Mouse (Mus musculus): ENCODE measurements around the gene Klhl29. TPM values are rescaled to one million over a fixed set of nuclear protein-coding genes. Genes with fewer than 3 reads are reported as not detected.

The Klhl29 gene
- polyA plus RNA-seq, 1 experiment from 2014 or later = 3.4 TPM

DNA sequence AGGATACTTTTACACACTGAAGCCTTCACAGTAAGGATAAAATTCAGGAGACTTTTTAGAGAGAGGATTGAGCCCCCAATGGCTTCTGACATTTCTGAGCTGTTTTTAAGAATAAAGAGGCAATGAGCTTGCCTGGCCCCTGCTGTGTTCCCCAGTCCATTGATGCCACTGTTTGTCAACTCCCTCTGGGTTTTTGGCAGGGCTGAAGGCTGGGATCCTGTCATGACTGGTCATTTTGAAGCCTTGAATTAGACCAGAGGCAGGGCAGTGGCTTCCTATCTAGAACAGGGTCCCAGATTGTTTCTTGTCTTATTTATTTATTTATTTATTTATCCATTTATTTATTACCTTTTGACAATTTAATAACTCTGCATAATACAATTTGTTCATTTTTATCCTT, 6.2 kb upstream of the Klhl29 start:
- no peaks in the 10 kb centered on the region for H3K36me3 ChIP-seq (replicated peaks)
- no peak overlapping the region for H3K27ac ChIP-seq
- H3K4me2 ChIP-seq = no peak overlapping the region
- no peak overlapping the region for H3K4me3 ChIP-seq (replicated peaks)
- H3K27me3 ChIP-seq = peaks cover 17% of the 10 kb centered on the region
- ATAC-seq (ENCODE audit: low FRiP score) = no peak
- no peaks in the 10 kb centered on the region for H3K4me1 ChIP-seq
- no peak overlapping the region for H3K9ac ChIP-seq
- H3K9me3 ChIP-seq = no peaks in the 10 kb centered on the region

GRCm38 (mm10) chr12:5374684-5375615, 532 bp downstream of the Klhl29 start:
- Histone ChIP-seq H3K27me3 (peaks cover 24% of the 10 kb centered on the region), H3K4me3 (replicated peaks) (peak overlapping the region; percentile 81), H3K9me3 (no peaks in the 10 kb centered on the region), H3K4me2 (peak overlapping the region; percentile 98), H3K36me3 (replicated peaks) (no peaks in the 10 kb centered on the region), H3K9ac (peak overlapping the region; percentile 89), H3K27ac (peak overlapping the region; percentile 88), H3K4me1 (peaks cover 20% of the 10 kb centered on the region)
- WGBS = 1% methylated on average over 78 of the region's 84 CpGs
- ATAC-seq (ENCODE audit: low FRiP score) = peak; percentile 65

DNA sequence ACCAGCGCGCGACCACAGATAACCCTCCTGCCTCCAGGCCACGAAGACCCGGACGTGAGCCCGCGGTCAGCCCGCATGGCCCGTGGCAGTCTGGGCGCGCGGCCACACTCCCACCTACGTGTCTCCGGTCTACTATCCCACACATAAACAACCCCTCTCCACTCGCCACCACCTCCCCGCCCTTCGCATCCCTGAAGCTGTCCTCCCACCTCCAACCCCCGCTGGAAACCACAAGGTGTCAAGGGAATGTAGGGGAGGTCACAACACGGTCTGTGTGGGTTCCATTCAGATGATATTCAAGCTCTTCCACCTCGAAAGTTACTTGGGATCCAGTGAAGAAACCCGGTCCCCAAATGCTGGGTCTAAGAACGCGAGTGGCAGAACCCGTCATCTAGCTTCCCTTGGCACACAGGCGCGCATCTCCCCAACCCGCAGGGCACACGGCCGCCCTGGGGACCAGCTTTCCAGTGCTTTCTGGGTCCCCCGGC, 1.2 kb downstream of the Klhl29 start:
- H3K36me3 ChIP-seq (replicated peaks) = no peaks in the 10 kb centered on the region
- under 1% methylated on average over 27 of the region's 31 CpGs for WGBS
- peak; percentile 10; the same call in 1 of the 2 replicates for ATAC-seq (ENCODE audit: low FRiP score)
- peak overlapping the region; percentile 89 for H3K9ac ChIP-seq
- peak overlapping the region; percentile 31; the same call in 1 of the 2 replicates for H3K27ac ChIP-seq
- H3K4me3 ChIP-seq (replicated peaks) = peak overlapping the region; percentile 81
- peak overlapping the region; percentile 98 for H3K4me2 ChIP-seq
- H3K9me3 ChIP-seq = no peaks in the 10 kb centered on the region
- H3K4me1 ChIP-seq = peaks cover 20% of the 10 kb centered on the region
- H3K27me3 ChIP-seq = peaks cover 23% of the 10 kb centered on the region

DNA sequence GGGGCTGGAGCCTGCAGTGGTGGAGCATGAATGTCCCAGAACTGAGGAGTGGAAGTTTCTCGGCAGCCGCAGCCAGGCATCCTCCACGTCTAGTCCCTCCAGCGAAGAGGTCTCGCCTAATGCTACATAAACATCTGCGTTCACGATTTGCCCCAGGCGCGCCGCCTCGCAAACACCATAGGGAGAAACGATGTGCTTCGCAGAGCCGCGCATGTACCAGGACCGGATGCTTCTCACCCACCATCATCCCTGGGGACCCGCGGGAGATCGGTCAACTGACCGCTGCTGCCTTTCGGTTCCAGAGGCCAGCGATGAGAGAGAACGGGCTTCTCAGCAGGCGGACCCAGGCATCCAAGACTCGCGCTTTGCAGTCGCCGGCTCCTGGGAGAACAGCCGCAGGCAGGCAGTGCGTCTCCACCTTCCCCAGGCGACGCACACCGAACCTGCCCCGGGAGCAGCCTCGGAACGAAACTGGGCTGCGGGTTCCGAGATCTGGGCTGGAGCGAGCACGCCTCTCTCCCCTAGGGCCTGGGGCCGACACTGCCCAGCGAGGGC, 1.8 kb downstream of the Klhl29 start:
- H3K4me1 ChIP-seq = peaks cover 20% of the 10 kb centered on the region
- no peak for ATAC-seq (ENCODE audit: low FRiP score)
- WGBS = under 1% methylated on average over 39 of the region's 42 CpGs

GRCm38 (mm10) chr12:5369396-5369795, 6.1 kb downstream of the Klhl29 start:
- Histone ChIP-seq H3K27me3 (no peaks in the 10 kb centered on the region), H3K27ac (no peak overlapping the region), H3K9ac (no peak overlapping the region), H3K4me3 (replicated peaks) (no peak overlapping the region), H3K36me3 (replicated peaks) (no peaks in the 10 kb centered on the region), H3K4me1 (peaks cover 14% of the 10 kb centered on the region), H3K9me3 (no peaks in the 10 kb centered on the region), H3K4me2 (no peak overlapping the region)
- WGBS = 93% methylated on average over 4 of the region's 4 CpGs
- ATAC-seq (ENCODE audit: low FRiP score) = no peak

More for the DNA sequence above, 1.8 kb downstream of the Klhl29 start:
- H3K9me3 ChIP-seq = no peaks in the 10 kb centered on the region
- peak overlapping the region; percentile 81 for H3K4me3 ChIP-seq (replicated peaks)
- H3K36me3 ChIP-seq (replicated peaks) = no peaks in the 10 kb centered on the region
- peaks cover 18% of the 10 kb centered on the region for H3K27me3 ChIP-seq
- H3K4me2 ChIP-seq = peak overlapping the region; percentile 98
- H3K27ac ChIP-seq = 0 out of 2 replicates have a peak overlapping the region, but pooled peaks have one; percentile 31
- H3K9ac ChIP-seq = peak overlapping the region; percentile 89

DNA sequence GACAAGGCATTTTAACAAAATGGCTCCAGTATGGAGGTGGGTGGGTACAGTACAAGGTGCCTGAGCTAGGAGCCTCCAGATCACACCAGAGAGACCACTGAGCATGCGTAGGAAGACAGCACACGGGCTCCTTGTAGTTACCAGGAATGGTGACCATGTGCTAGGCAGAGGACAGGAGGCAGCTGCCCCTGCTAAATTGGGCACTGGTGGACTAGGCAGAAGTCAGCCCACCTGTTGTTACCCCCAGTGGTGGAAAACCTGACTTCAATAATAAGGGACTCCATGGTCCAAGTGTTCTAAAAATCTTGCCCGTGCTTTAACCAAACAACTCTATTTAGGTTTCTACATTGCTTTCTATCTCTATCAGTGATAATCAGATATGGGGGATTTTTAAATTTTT, 10.6 kb downstream of the Klhl29 start:
- H3K36me3 ChIP-seq (replicated peaks) = no peaks in the 10 kb centered on the region
- no peaks in the 10 kb centered on the region for H3K4me1 ChIP-seq
- no peaks in the 10 kb centered on the region for H3K27me3 ChIP-seq
- no peak overlapping the region for H3K4me3 ChIP-seq (replicated peaks)
- ATAC-seq (ENCODE audit: low FRiP score) = no peak
- H3K4me2 ChIP-seq = no peak overlapping the region
- H3K9ac ChIP-seq = no peak overlapping the region
- 88% methylated on average over 3 of the region's 3 CpGs for WGBS
- H3K27ac ChIP-seq = no peak overlapping the region
- no peaks in the 10 kb centered on the region for H3K9me3 ChIP-seq

DNA sequence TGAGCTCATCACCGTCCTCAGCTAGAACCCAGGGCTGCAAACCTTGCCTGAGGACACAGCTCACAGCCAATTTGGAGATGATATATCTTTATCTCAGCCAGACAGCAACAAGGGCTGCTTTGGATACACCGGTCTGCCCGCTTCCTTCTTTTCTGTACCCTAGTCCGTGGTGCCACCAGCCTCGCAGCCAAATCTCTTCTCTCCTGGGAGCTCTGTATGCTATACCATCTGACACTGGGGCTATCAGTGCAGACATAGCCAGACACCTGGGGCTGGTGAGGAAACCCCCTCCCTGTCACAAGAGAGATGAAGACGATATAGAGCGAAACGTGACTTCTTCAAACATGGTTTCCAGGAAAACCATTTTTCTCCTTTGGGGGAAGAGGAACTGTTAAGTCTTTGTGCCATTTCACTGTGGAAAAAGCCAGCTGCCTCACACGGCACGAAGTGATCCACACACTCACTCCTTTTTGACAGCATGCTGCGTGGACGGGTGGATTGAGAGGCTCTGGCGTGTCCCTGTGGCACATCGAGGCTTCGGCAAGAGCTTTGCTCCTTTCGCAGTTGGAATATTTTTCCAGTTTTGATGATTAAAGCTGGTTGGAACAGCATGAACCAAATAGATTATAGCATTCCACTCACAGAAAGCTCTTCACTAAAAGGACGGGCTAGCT, 11.4 kb downstream of the Klhl29 start:
- no peaks in the 10 kb centered on the region for H3K27me3 ChIP-seq
- H3K27ac ChIP-seq = no peak overlapping the region
- H3K9ac ChIP-seq = no peak overlapping the region
- 85% methylated on average over 17 of the region's 17 CpGs for WGBS
- H3K36me3 ChIP-seq (replicated peaks) = no peaks in the 10 kb centered on the region
- no peak overlapping the region for H3K4me3 ChIP-seq (replicated peaks)
- H3K4me1 ChIP-seq = peaks cover 6% of the 10 kb centered on the region
- H3K4me2 ChIP-seq = no peak overlapping the region
- no peak for ATAC-seq (ENCODE audit: low FRiP score)
- H3K9me3 ChIP-seq = no peaks in the 10 kb centered on the region

GRCm38 (mm10) chr12:5359065-5359464, 16.4 kb downstream of the Klhl29 start:
- no peak overlapping the region for H3K9ac ChIP-seq
- H3K4me2 ChIP-seq = no peak overlapping the region
- H3K4me3 ChIP-seq (replicated peaks) = no peak overlapping the region
- peaks cover 17% of the 10 kb centered on the region for H3K4me1 ChIP-seq
- H3K27ac ChIP-seq = 0 out of 2 replicates have a peak overlapping the region, but pooled peaks have one; percentile 31
- ATAC-seq (ENCODE audit: low FRiP score) = no peak
- H3K9me3 ChIP-seq = no peaks in the 10 kb centered on the region
- H3K27me3 ChIP-seq = no peaks in the 10 kb centered on the region
- H3K36me3 ChIP-seq (replicated peaks) = no peaks in the 10 kb centered on the region
- WGBS = 41% methylated on average over 5 of the region's 5 CpGs

- ATAC-seq (ENCODE audit: low FRiP score) = no peak
- Histone ChIP-seq H3K27me3 (no peaks in the 10 kb centered on the region), H3K4me2 (no peak overlapping the region)
Measured at GRCm38 (mm10) chr12:5358497-5358896, 17.0 kb downstream of the Klhl29 start.

DNA sequence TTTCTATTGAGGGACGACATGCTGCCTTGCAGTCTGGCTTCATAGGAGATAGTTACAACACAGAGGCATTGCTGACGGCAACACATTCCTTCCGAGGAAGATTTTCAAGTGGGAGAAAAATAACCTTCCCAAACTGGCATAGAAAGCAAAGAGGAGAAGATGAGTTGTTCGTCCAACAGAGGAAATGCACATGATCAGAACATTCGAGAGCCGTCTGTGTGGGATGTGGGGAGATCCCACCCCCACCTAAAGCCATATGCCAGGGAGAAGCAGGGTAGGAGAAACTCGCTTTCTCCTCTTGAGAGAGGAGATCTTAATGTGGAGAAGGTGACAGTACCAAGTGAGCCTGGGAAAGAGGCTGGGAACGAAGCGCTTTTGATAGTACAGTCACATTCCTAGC, 22.1 kb downstream of the Klhl29 start:
- H3K9ac ChIP-seq = no peak overlapping the region
- H3K27me3 ChIP-seq = no peaks in the 10 kb centered on the region
- WGBS = 91% methylated on average over 9 of the region's 9 CpGs
- no peak for ATAC-seq (ENCODE audit: low FRiP score)
- H3K4me2 ChIP-seq = no peak overlapping the region
- H3K4me1 ChIP-seq = peaks cover 3% of the 10 kb centered on the region
- H3K27ac ChIP-seq = no peak overlapping the region
- H3K4me3 ChIP-seq (replicated peaks) = no peak overlapping the region
- H3K9me3 ChIP-seq = no peaks in the 10 kb centered on the region
- no peaks in the 10 kb centered on the region for H3K36me3 ChIP-seq (replicated peaks)

More at GRCm38 (mm10) chr12:5358497-5358896, 17.0 kb downstream of the Klhl29 start:
- no peaks in the 10 kb centered on the region for H3K9me3 ChIP-seq
- no peak overlapping the region for H3K27ac ChIP-seq
- 41% methylated on average over 6 of the region's 6 CpGs for WGBS
- H3K36me3 ChIP-seq (replicated peaks) = no peaks in the 10 kb centered on the region
- H3K9ac ChIP-seq = no peak overlapping the region
- H3K4me3 ChIP-seq (replicated peaks) = no peak overlapping the region
- peaks cover 17% of the 10 kb centered on the region for H3K4me1 ChIP-seq

GRCm38 (mm10) chr12:5352771-5353170, 22.7 kb downstream of the Klhl29 start:
- Histone ChIP-seq H3K4me3 (replicated peaks) (no peak overlapping the region), H3K4me2 (no peak overlapping the region), H3K27ac (no peak overlapping the region), H3K36me3 (replicated peaks) (no peaks in the 10 kb centered on the region), H3K27me3 (no peaks in the 10 kb centered on the region), H3K9me3 (no peaks in the 10 kb centered on the region), H3K4me1 (peaks cover 2% of the 10 kb centered on the region; the same call in 1 of the 2 replicates), H3K9ac (no peak overlapping the region)
- WGBS = 93% methylated on average over 8 of the region's 8 CpGs
- no peak for ATAC-seq (ENCODE audit: low FRiP score)

Measured in forebrain, embryonic 12.5 days (tissue).